In genomic region chr11:55591194-55591593, GRCm38 (mm10) we compare ENCODE assay signal across 25 mouse cellular contexts. TPM values are rescaled to one million over a fixed set of nuclear protein-coding genes. Genes with fewer than 3 reads are reported as not detected.
DNase-seq lines count a peak whose midpoint lies in the region; ATAC-seq and TF ChIP-seq lines count a peak whose summit lies in the region.
"Had no signal": no experiment of that assay in that cellular context is flagged by ENCODE, and none has a peak within 500 bp of the region (broad histone marks: within the 10 kb centered on the region; RNA-seq: fewer than 3 reads in every experiment).

No protein-coding gene starts in this region.

- dilution Hi-C loops in CH12.LX (cut with MboI; ENCODE audit: extremely low pct_ligation_motif_present, extremely low pct_unique_long_range_greater_than_20kb, low sequenced_read_pairs), result no loop called here

- TF ChIP-seq POLR2A in CH12.LX (IDR thresholded peaks at IDR 0.05; ENCODE audit: low read depth, low read length), result no peak

- no peak for TF ChIP-seq EP300 in CH12.LX (IDR thresholded peaks at IDR 0.05; ENCODE audit: low read length)

- no peak overlapping the region for H3K4me3 ChIP-seq in CH12.LX (replicated peaks in 1 of 3; ENCODE audit: low read depth in 2 of 3, low read length in 2 of 3, poor library complexity in 1 of 3)
- no peak overlapping the region for H3K4me3 ChIP-seq in kidney, embryonic 15.5 days (replicated peaks)
- H3K4me3 ChIP-seq: embryonic facial prominence, embryonic 12.5 days; heart, embryonic 12.5 days; hindbrain, embryonic 15.5 days had no signal

- H3K9me3 ChIP-seq in CH12.LX (replicated peaks; ENCODE audit: low read length), result no peaks in the 10 kb centered on the region
- no peaks in the 10 kb centered on the region for H3K9me3 ChIP-seq in kidney, embryonic 15.5 days (replicated peaks)
- H3K9me3 ChIP-seq: embryonic facial prominence, embryonic 12.5 days; heart, embryonic 12.5 days; hindbrain, embryonic 15.5 days had no signal

- intact Hi-C loops in heart, postnatal 10 days (cut with DNase I), result no loop called here

- H3K27me3 ChIP-seq in CH12.LX (replicated peaks), result peaks cover 85% of the 10 kb centered on the region
- H3K27me3 ChIP-seq in kidney, embryonic 15.5 days, result no peaks in the 10 kb centered on the region
- H3K27me3 ChIP-seq: embryonic facial prominence, embryonic 12.5 days; heart, embryonic 12.5 days; hindbrain, embryonic 15.5 days had no signal

- H3K27ac ChIP-seq in CH12.LX (ENCODE audit: insufficient read depth, low read depth), result no peak overlapping the region
- H3K27ac ChIP-seq in kidney, embryonic 15.5 days, result no peak overlapping the region
- H3K27ac ChIP-seq: embryonic facial prominence, embryonic 12.5 days; hindbrain, embryonic 15.5 days had no signal

- H3K79me2 ChIP-seq in CH12.LX (replicated peaks; ENCODE audit: control insufficient read depth, extremely low read depth, insufficient read depth, poor library complexity, severe bottlenecking), result no peaks in the 10 kb centered on the region

- H3K9ac ChIP-seq in CH12.LX (ENCODE audit: insufficient read depth, low read depth), result no peak overlapping the region
- H3K9ac ChIP-seq in kidney, embryonic 15.5 days, result no peak overlapping the region
- H3K9ac ChIP-seq: embryonic facial prominence, embryonic 12.5 days; heart, embryonic 12.5 days; hindbrain, embryonic 15.5 days had no signal

- in situ Hi-C loops in CH12.LX (cut with MboI; ENCODE audit: low pct_ligation_motif_present, low pct_unique_long_range_greater_than_20kb, low sequenced_read_pairs), result loop anchor here (25.0 kb wide), 2 partner anchors 396 to 521 kb away; no protein-coding TSS in a partner anchor

- DNase-seq in heart, adult 11 months, result peak; percentile 35
- no peak for DNase-seq in heart, postnatal 10 days
- DNase-seq in CH12.LX (ENCODE audit: extremely low read depth) (peak; percentile 3), ES-CJ7 (ENCODE audit: low read depth, low spot score) (peak; percentile 36), R1 (ENCODE audit: low read depth, low spot score) (peak; percentile 54)
- no peak for DNase-seq in thymus, adult 18-20 months
- DNase-seq: adrenal gland, postnatal 14 days; cerebellum, adult 11-12 months; cerebellum, adult 9-10 months; cerebellum, postnatal 25 days; gastrocnemius, postnatal 14 days; heart, postnatal 36 days had no signal

- 51% methylated on average over 2 of the region's 2 CpGs for whole genome bisulfite sequencing in kidney, embryonic 15.5 days

- peak in 1 of 2 experiments; percentile 62; a peak in 2 of 4 replicates for TF ChIP-seq CTCF in CH12.LX (conservative IDR thresholded peaks at IDR 0.05 in 1 of 2, IDR thresholded peaks at IDR 0.05 in 1 of 2; ENCODE audit: low read depth in 2 of 2, low read length in 2 of 2)

- TF ChIP-seq RAD21 in CH12.LX (IDR thresholded peaks at IDR 0.05; ENCODE audit: low read depth, low read length), result peak; percentile 48

- no peaks in the 10 kb centered on the region for H3K36me3 ChIP-seq in CH12.LX (replicated peaks in 1 of 2; ENCODE audit: control insufficient read depth in 1 of 2, insufficient read depth in 1 of 2, low read length in 1 of 2)
- no peaks in the 10 kb centered on the region for H3K36me3 ChIP-seq in kidney, embryonic 15.5 days
- H3K36me3 ChIP-seq: embryonic facial prominence, embryonic 12.5 days; heart, embryonic 12.5 days; hindbrain, embryonic 15.5 days had no signal

- no peak for ATAC-seq in kidney, embryonic 15.5 days (replicated peaks; ENCODE audit: low FRiP score)
- ATAC-seq: activated CD4-positive, CD25-positive, alpha-beta regulatory T cell, adult 4 months; forebrain, embryonic 16.5 days had no signal

- no peaks in the 10 kb centered on the region for H3K4me1 ChIP-seq in CH12.LX (ENCODE audit: control insufficient read depth in 1 of 2, insufficient read depth in 2 of 2)
- no peaks in the 10 kb centered on the region for H3K4me1 ChIP-seq in kidney, embryonic 15.5 days
- H3K4me1 ChIP-seq: embryonic facial prominence, embryonic 12.5 days; heart, embryonic 12.5 days had no signal

- H3K4me2 ChIP-seq in CH12.LX (ENCODE audit: insufficient read depth, low read depth, poor library complexity, severe bottlenecking), result no peak overlapping the region
- H3K4me2 ChIP-seq in kidney, embryonic 15.5 days, result no peak overlapping the region
- H3K4me2 ChIP-seq: embryonic facial prominence, embryonic 12.5 days; heart, embryonic 12.5 days; hindbrain, embryonic 15.5 days had no signal

TF ChIP-seq in CH12.LX, 34 proteins besides CTCF, POLR2A, EP300 and RAD21:
- TF ChIP-seq HCFC1 (IDR thresholded peaks at IDR 0.05; ENCODE audit: low read depth, low read length) (no peak), SMC3 (IDR thresholded peaks at IDR 0.05; ENCODE audit: low read depth, low read length) (peak; percentile 52), ZKSCAN1 (IDR thresholded peaks at IDR 0.05; ENCODE audit: borderline replicate concordance, low read depth, low read length) (no peak), ELF1 (IDR thresholded peaks at IDR 0.05; ENCODE audit: low read depth, low read length) (no peak), ETS1 (conservative IDR thresholded peaks at IDR 0.05; ENCODE audit: low read depth, low read length) (no peak)
TF ChIP-seq in CH12.LX: peak in this region for 1.

RNA-seq across cellular contexts. Expression of gene Glra1, which starts 16.8 kb away (rescaled TPM):
- total RNA-seq in heart, postnatal 10 days (2021), result not detected
- not detected in 2 replicates for total RNA-seq in CH12.LX (2012; rRNA removed)
- not detected in 2 replicates for total RNA-seq in CH12.LX (2014; rRNA removed)
- not detected in 2 replicates for polyA plus RNA-seq in CH12.LX (2012; ENCODE audit: insufficient read length, low read depth)
- polyA plus RNA-seq in kidney, embryonic 15.5 days (2015; fragmentation: Nextera tagmentation; extraction: Ambion mirVana), result not detected in 2 replicates
- total RNA-seq: adrenal gland, adult 18-20 months; adrenal gland, postnatal 14 days; gastrocnemius, adult 18-20 months; gastrocnemius, postnatal 14 days; heart, adult 8-10 months; heart, postnatal 36 days had no signal
- polyA plus RNA-seq: activated CD4-positive, CD25-positive, alpha-beta regulatory T cell, adult 4 months; embryonic facial prominence, embryonic 12.5 days; forebrain, embryonic 11.5 days; gonadal fat pad, adult 2 months; heart, embryonic 12.5 days; heart, embryonic 16.5 days; intestine, embryonic 14.5 days had no signal

Comparison
In these comparisons a context has a peak if more than half of its experiments do, and no peak if none do; other contexts are left out.
1. DNase-seq: peak in heart, adult 11 months (single experiment), CH12.LX (single experiment), ES-CJ7 (single experiment) and R1 (single experiment); none in heart, postnatal 10 days (0 of 2) and thymus, adult 18-20 months (0 of 2).